Mouse (Mus musculus) gastrocnemius, adult 2 months (tissue): ENCODE measurements around the gene Dusp27. TPM values are rescaled to one million over a fixed set of nuclear protein-coding genes. Genes with fewer than 3 reads are reported as not detected.
A peak's percentile ranks its signal among the peaks of the same experiment; 100 is the strongest.

Experiments
- DNase-seq: peaks from one replicate; pipeline ENCODE4 v3.0.0; 2022
- H3K27ac ChIP-seq: fragments of 200-600 bp; 2 replicates; pipeline ENCODE4 v1.8.1; 2022; ENCODE audit warnings: mild to moderate bottlenecking
- H3K4me3 ChIP-seq: fragments of 200-600 bp; 2 replicates; pipeline ENCODE4 v1.8.1; 2022; ENCODE audit warnings: mild to moderate bottlenecking, moderate library complexity
- CTCF ChIP-seq: fragments of 200-600 bp; IDR thresholded peaks from 2 replicates; pipeline ENCODE4 v1.8.1; 2022; ENCODE audit warnings: antibody characterized with exemption, mild to moderate bottlenecking, moderate library complexity
- intact Hi-C: fragments of 180-260 bp; cut with DNase I; formaldehyde crosslinking; loops from one replicate; pipeline ENCODE4 v1.15.1; 2025
- total RNA-seq, 2 experiments: library from RNA; stranded (reverse); gene quantifications; 2 replicates each; pipeline ENCODE4 v1.2.3; 2021

Dusp27 gene
- total RNA-seq, 2 experiments from 2014 or later, result 68.9 to 69.3 TPM

- intact Hi-C loops, result no loop called here
- Histone ChIP-seq H3K4me3 (no peak overlapping the region), H3K27ac (no peak overlapping the region; the same call in 1 of the 2 replicates)
- TF ChIP-seq CTCF, result no peak
- DNase-seq, result no peak
Observed at GRCm38 (mm10) chr1:166117866-166118639, 9.7 kb downstream of the Dusp27 start.

- Histone ChIP-seq H3K27ac (no peak overlapping the region), H3K4me3 (no peak overlapping the region)
- no peak for DNase-seq
- intact Hi-C loops, result no loop called here
- TF ChIP-seq CTCF, result no peak
Observed at GRCm38 (mm10) chr1:166115719-166116118, 12.0 kb downstream of the Dusp27 start.

- no peak overlapping the region for H3K27ac ChIP-seq
- intact Hi-C loops, result no loop called here
- H3K4me3 ChIP-seq, result no peak overlapping the region
- DNase-seq, result no peak
- TF ChIP-seq CTCF, result no peak
Observed at GRCm38 (mm10) chr1:166114986-166115385, 12.7 kb downstream of the Dusp27 start.

- Histone ChIP-seq H3K27ac (no peak overlapping the region), H3K4me3 (no peak overlapping the region)
- DNase-seq, result no peak
- intact Hi-C loops, result no loop called here
- TF ChIP-seq CTCF, result no peak
Observed at GRCm38 (mm10) chr1:166105464-166105863, 22.3 kb downstream of the Dusp27 start.

- no peak for DNase-seq
- Histone ChIP-seq H3K27ac (no peak overlapping the region), H3K4me3 (no peak overlapping the region)
- TF ChIP-seq CTCF, result no peak
- intact Hi-C loops, result loop anchor here (1.0 kb wide), 1 partner anchor 47 kb away; no protein-coding TSS in a partner anchor
Observed at GRCm38 (mm10) chr1:166104858-166105257, 22.9 kb downstream of the Dusp27 start.

- intact Hi-C loops, result no loop called here
- DNase-seq, result no peak
- TF ChIP-seq CTCF, result peak; percentile 65
- H3K4me3 ChIP-seq, result no peak overlapping the region
- no peak overlapping the region for H3K27ac ChIP-seq
Observed at GRCm38 (mm10) chr1:166102920-166103608, 24.7 kb downstream of the Dusp27 start.

GRCm38 (mm10) chr1:166098120-166098519, 29.6 kb downstream of the Dusp27 start:
- Histone ChIP-seq H3K4me3 (no peak overlapping the region), H3K27ac (no peak overlapping the region)
- no peak for TF ChIP-seq CTCF
- DNase-seq, result no peak
- intact Hi-C loops, result no loop called here

- no peak for DNase-seq
- H3K4me3 ChIP-seq, result no peak overlapping the region
- no peak overlapping the region for H3K27ac ChIP-seq
- intact Hi-C loops, result no loop called here
- TF ChIP-seq CTCF, result no peak
Observed at GRCm38 (mm10) chr1:166094462-166094861, 33.3 kb downstream of the Dusp27 start.

GRCm38 (mm10) chr1:166090306-166090705, 37.4 kb downstream of the Dusp27 start:
- no peak for DNase-seq
- Histone ChIP-seq H3K4me3 (no peak overlapping the region), H3K27ac (no peak overlapping the region)
- no peak for TF ChIP-seq CTCF
- intact Hi-C loops, result no loop called here

- Histone ChIP-seq H3K4me3 (no peak overlapping the region), H3K27ac (no peak overlapping the region)
- DNase-seq, result no peak
- TF ChIP-seq CTCF, result no peak
- intact Hi-C loops, result no loop called here
Observed at GRCm38 (mm10) chr1:166089739-166090138, 38.0 kb downstream of the Dusp27 start.

- no peak for DNase-seq
- Histone ChIP-seq H3K4me3 (no peak overlapping the region), H3K27ac (no peak overlapping the region)
- no peak for TF ChIP-seq CTCF
- intact Hi-C loops, result no loop called here
Observed at GRCm38 (mm10) chr1:166089337-166089736, 38.4 kb downstream of the Dusp27 start.

- TF ChIP-seq CTCF, result no peak
- no peak overlapping the region for H3K27ac ChIP-seq
- no peak for DNase-seq
- intact Hi-C loops, result no loop called here
- no peak overlapping the region for H3K4me3 ChIP-seq
Observed at GRCm38 (mm10) chr1:166088446-166089170, 39.1 kb downstream of the Dusp27 start.

- no peak overlapping the region for H3K4me3 ChIP-seq
- TF ChIP-seq CTCF, result no peak
- H3K27ac ChIP-seq, result no peak overlapping the region
- DNase-seq, result no peak
- intact Hi-C loops, result no loop called here
Observed at GRCm38 (mm10) chr1:166077052-166077735, 50.5 kb downstream of the Dusp27 start.
